Mouse (Mus musculus): ENCODE measurements around the gene Ikzf4. TPM values are rescaled to one million over a fixed set of nuclear protein-coding genes. Genes with fewer than 3 reads are reported as not detected.
"Not testable (repeated sequence)": the region's sequence is repeated elsewhere in the genome, so short reads cannot be mapped to it uniquely, and the experiment has no call there.

Ikzf4 gene
- polyA plus RNA-seq, 1 experiment from 2014 or later, result 3.5 TPM

- not testable (repeated sequence) for H3K4me1 ChIP-seq; H3K4me3 ChIP-seq; H3K27ac ChIP-seq (replicated peaks); H3K9me3 ChIP-seq; H3K36me3 ChIP-seq (replicated peaks); H3K27me3 ChIP-seq (replicated peaks; ENCODE audit: low read depth, poor library complexity, severe bottlenecking); DNase-seq (ENCODE audit: low spot score)
- 74% methylated on average over 7 of the region's 7 CpGs for WGBS
These were observed 29.9 kb downstream of the Ikzf4 start for GRCm38 (mm10) chr10:128615798-128616448.

DNA sequence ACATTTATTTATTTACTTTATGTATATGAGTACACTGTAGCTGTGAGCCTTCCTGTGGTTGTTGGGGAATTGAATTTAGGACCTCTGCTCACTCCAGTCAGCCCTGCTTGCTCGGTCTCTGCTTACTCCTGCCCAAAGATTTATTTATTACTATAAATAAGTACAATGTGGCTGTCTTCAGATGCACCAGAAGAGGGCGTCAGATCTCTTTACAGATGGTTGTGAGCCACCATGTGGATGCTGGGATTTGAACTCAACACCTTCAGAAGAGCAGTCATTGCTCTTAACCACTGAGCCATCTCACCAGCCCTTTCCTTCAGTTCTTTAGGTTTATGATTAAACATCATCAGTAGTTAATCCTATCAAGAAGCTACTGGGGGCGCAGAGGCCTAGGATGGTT is 30.9 kb downstream of the Ikzf4 start:
- Histone ChIP-seq H3K27ac (replicated peaks) (no peak overlapping the region), H3K36me3 (replicated peaks) (no peaks in the 10 kb centered on the region), H3K4me1 (0 out of 2 replicates have a peak, but pooled peaks cover 4% of the 10 kb centered on the region), H3K9me3 (no peaks in the 10 kb centered on the region), H3K27me3 (replicated peaks; ENCODE audit: low read depth, poor library complexity, severe bottlenecking) (0 out of 2 replicates have a peak, but pooled peaks cover 5% of the 10 kb centered on the region), H3K4me3 (no peak overlapping the region)
- DNase-seq (ENCODE audit: low spot score), result no peak
- WGBS, result 59% methylated on average over 3 of the region's 3 CpGs

GRCm38 (mm10) chr10:128613820-128614219 is 32.0 kb downstream of the Ikzf4 start:
- WGBS, result 75% methylated on average over 4 of the region's 4 CpGs
- H3K4me1 ChIP-seq; H3K27me3 ChIP-seq (replicated peaks; ENCODE audit: low read depth, poor library complexity, severe bottlenecking); H3K4me3 ChIP-seq; H3K36me3 ChIP-seq (replicated peaks); H3K27ac ChIP-seq (replicated peaks); DNase-seq (ENCODE audit: low spot score); H3K9me3 ChIP-seq: not testable (repeated sequence)

- H3K4me1 ChIP-seq, result 0 out of 2 replicates have a peak, but pooled peaks cover 4% of the 10 kb centered on the region
- H3K36me3 ChIP-seq (replicated peaks), result no peaks in the 10 kb centered on the region
- H3K27ac ChIP-seq (replicated peaks), result no peak overlapping the region
- H3K27me3 ChIP-seq (replicated peaks; ENCODE audit: low read depth, poor library complexity, severe bottlenecking), result 0 out of 2 replicates have a peak, but pooled peaks cover 5% of the 10 kb centered on the region
- peak overlapping the region; percentile 33 for H3K4me3 ChIP-seq
- 36% methylated on average over 6 of the region's 6 CpGs for WGBS
- no peak for DNase-seq (ENCODE audit: low spot score)
- H3K9me3 ChIP-seq, result no peaks in the 10 kb centered on the region
These were observed 32.7 kb downstream of the Ikzf4 start for GRCm38 (mm10) chr10:128613154-128613440.

GRCm38 (mm10) chr10:128612433-128613153 is 33.2 kb downstream of the Ikzf4 start:
- no peaks in the 10 kb centered on the region for H3K36me3 ChIP-seq (replicated peaks)
- H3K27me3 ChIP-seq (replicated peaks; ENCODE audit: low read depth, poor library complexity, severe bottlenecking), result 0 out of 2 replicates have a peak, but pooled peaks cover 5% of the 10 kb centered on the region
- H3K4me3 ChIP-seq, result peak overlapping the region; percentile 33
- no peak overlapping the region for H3K27ac ChIP-seq (replicated peaks)
- no peaks in the 10 kb centered on the region for H3K9me3 ChIP-seq
- DNase-seq (ENCODE audit: low spot score), result peak; percentile 79
- 14% methylated on average over 16 of the region's 16 CpGs for WGBS
- 0 out of 2 replicates have a peak, but pooled peaks cover 4% of the 10 kb centered on the region for H3K4me1 ChIP-seq

DNA sequence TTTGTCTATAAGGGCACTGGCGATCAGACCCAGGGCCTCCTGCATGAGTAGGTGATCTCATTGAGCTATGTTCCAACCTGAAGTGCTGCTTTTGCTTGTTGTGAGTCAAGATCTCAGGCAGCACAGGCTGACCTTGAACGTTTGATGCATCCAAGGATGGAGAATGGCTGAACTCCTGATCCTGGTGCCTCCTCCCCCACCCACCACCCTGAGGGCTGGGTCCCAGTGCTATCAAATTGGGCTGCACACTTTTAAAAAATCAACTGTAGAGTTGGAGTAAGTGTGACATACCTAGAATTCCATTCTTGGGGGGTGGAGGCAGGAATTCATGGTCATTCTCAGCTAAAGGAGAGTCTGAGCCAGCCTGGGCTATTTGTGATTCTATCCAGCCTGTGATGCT is 39.3 kb downstream of the Ikzf4 start:
- H3K4me1 ChIP-seq, result peaks cover 6% of the 10 kb centered on the region; the same call in 1 of the 2 replicates
- DNase-seq (ENCODE audit: low spot score), result no peak
- no peak overlapping the region for H3K4me3 ChIP-seq
- H3K27me3 ChIP-seq (replicated peaks; ENCODE audit: low read depth, poor library complexity, severe bottlenecking), result no peaks in the 10 kb centered on the region
- WGBS, result 45% methylated on average over 2 of the region's 2 CpGs
- H3K9me3 ChIP-seq, result no peaks in the 10 kb centered on the region
- no peaks in the 10 kb centered on the region for H3K36me3 ChIP-seq (replicated peaks)
- no peak overlapping the region for H3K27ac ChIP-seq (replicated peaks)

DNA sequence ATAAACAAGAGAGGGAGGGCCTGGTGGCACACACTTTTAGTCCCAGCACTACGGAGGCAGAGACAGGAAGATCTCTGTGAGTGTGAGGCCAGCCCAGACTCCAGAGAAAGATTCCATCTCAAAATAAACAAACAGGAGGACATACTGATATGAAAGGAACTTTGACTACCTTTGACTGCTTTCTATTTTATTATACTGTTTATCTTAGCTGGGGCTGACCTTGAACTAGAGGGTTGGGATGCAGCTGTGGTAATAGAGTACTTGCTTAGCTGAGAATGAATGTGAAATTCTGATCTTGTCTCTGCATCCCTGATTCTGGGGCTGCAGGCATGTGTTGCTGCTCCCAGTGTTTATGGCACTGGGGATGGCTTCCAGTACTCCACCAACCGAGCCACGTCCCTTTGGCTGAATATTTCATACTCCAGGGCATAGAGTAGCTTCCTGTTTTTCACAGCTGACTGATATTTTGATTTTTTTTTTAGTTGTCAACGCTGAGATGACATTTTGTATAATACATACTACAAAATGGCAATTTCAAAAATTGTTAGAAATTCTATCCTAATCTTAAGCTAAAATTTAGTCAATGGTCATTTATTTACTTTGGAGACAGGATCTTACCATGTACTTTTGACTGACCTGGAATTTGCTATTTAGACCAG is 43.2 kb downstream of the Ikzf4 start:
- Histone ChIP-seq H3K36me3 (replicated peaks) (no peaks in the 10 kb centered on the region), H3K27ac (replicated peaks) (no peak overlapping the region), H3K4me3 (no peak overlapping the region), H3K27me3 (replicated peaks; ENCODE audit: low read depth, poor library complexity, severe bottlenecking) (no peaks in the 10 kb centered on the region), H3K4me1 (peaks cover 6% of the 10 kb centered on the region; the same call in 1 of the 2 replicates), H3K9me3 (no peaks in the 10 kb centered on the region)
- no peak for DNase-seq (ENCODE audit: low spot score)
- WGBS, result 85% methylated on average over 4 of the region's 4 CpGs

DNA sequence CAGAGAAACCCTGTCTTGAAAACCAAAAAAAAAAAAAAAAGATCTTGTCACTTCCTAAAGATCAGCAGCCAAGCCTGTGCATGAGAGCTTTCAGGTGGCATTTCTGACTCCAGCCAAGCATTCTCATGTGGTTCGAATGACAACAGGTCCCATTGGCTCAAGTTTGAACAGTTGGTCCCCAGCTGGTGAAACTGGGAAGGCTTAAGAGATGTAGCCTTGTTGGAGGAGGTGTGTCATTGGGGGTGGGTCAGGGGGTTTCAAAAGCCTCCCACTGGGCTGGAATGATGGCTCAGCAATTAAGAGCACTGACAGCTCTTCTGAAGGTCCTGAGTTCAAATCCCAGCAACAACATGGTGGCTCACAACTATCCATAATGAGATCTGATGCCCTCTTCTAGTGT is 44.3 kb downstream of the Ikzf4 start:
- Histone ChIP-seq H3K4me1 (peaks cover 6% of the 10 kb centered on the region; the same call in 1 of the 2 replicates), H3K36me3 (replicated peaks) (no peaks in the 10 kb centered on the region)
- 94% methylated on average over 1 of the region's 1 CpGs for WGBS

DNA sequence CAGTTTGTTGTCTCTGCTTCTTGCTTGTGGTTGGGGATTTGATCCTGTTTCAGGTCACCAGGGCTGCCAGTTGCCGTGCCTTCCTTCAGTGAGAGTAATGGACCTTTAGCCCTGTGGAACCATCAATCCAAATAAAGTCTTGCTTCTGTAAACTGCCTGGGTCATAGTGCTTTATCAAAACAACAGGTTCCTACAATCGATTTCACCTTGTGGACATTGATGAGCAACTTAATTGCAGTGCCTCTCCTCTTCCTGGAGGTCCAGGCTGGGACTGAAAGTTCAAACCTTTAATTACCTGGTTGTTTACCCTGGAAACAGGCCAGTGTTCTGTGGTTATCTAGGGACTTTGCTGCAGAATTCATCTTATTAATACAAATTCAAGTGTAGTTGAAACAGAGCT is 47.3 kb downstream of the Ikzf4 start:
- no peaks in the 10 kb centered on the region for H3K27me3 ChIP-seq (replicated peaks; ENCODE audit: low read depth, poor library complexity, severe bottlenecking)
- H3K36me3 ChIP-seq (replicated peaks), result no peaks in the 10 kb centered on the region
- 71% methylated on average over 2 of the region's 2 CpGs for WGBS
- no peak overlapping the region for H3K4me3 ChIP-seq
- no peaks in the 10 kb centered on the region for H3K4me1 ChIP-seq
- DNase-seq (ENCODE audit: low spot score), result no peak
- H3K9me3 ChIP-seq, result no peaks in the 10 kb centered on the region
- H3K27ac ChIP-seq (replicated peaks), result no peak overlapping the region

More for the DNA sequence above, 44.3 kb downstream of the Ikzf4 start:
- Histone ChIP-seq H3K4me3 (no peak overlapping the region), H3K27ac (replicated peaks) (no peak overlapping the region), H3K9me3 (no peaks in the 10 kb centered on the region), H3K27me3 (replicated peaks; ENCODE audit: low read depth, poor library complexity, severe bottlenecking) (no peaks in the 10 kb centered on the region)
- no peak for DNase-seq (ENCODE audit: low spot score)

DNA sequence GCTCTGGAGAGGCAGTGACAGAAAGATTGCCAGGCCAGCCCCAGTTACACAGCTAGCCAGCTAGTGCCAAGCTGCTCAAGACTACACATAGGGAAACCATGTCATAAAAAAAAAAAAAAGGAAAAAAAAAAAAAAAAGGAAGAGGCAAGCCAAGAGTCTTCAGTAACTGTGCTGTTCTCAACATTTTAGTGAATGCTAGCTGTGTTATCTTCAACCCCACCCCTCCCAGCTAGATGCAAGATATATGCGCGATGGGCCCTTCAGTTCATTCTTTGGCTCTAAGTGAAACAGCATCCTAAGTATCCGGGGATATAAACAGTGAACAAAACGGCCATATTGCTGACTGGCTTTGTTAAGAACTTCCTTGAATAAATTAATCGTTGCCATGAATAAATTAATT is 53.0 kb downstream of the Ikzf4 start:
- no peak overlapping the region for H3K4me3 ChIP-seq
- no peaks in the 10 kb centered on the region for H3K36me3 ChIP-seq (replicated peaks)
- no peak overlapping the region for H3K27ac ChIP-seq (replicated peaks)
- peaks cover 25% of the 10 kb centered on the region for H3K27me3 ChIP-seq (replicated peaks; ENCODE audit: low read depth, poor library complexity, severe bottlenecking)
- peaks cover 24% of the 10 kb centered on the region for H3K4me1 ChIP-seq
- WGBS, result 82% methylated on average over 5 of the region's 5 CpGs
- no peak for DNase-seq (ENCODE audit: low spot score)
- no peaks in the 10 kb centered on the region for H3K9me3 ChIP-seq

DNA sequence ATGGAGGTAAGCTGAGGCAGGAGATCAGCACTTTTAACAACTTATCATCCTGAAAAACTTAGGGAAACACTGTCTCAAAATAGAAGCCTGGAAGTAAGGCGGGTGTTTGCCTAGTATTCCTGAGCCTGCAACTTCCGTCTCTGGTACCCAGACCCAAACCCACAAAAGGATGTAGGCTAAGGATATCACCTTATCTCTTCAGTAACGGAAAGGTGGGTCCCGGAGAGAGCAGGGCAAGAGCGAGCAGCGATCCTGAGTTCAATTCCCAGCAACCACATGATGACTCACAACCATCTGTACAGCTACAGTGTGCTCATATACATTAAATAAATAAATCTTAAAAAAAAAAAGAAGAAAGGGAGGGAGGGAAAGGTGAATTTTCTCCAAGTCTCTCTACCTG is 54.4 kb downstream of the Ikzf4 start:
- Histone ChIP-seq H3K4me1 (peaks cover 37% of the 10 kb centered on the region), H3K27me3 (replicated peaks; ENCODE audit: low read depth, poor library complexity, severe bottlenecking) (peaks cover 39% of the 10 kb centered on the region), H3K4me3 (no peak overlapping the region), H3K36me3 (replicated peaks) (no peaks in the 10 kb centered on the region), H3K27ac (replicated peaks) (no peak overlapping the region), H3K9me3 (no peaks in the 10 kb centered on the region)
- WGBS, result 89% methylated on average over 6 of the region's 6 CpGs
- no peak for DNase-seq (ENCODE audit: low spot score)

DNA sequence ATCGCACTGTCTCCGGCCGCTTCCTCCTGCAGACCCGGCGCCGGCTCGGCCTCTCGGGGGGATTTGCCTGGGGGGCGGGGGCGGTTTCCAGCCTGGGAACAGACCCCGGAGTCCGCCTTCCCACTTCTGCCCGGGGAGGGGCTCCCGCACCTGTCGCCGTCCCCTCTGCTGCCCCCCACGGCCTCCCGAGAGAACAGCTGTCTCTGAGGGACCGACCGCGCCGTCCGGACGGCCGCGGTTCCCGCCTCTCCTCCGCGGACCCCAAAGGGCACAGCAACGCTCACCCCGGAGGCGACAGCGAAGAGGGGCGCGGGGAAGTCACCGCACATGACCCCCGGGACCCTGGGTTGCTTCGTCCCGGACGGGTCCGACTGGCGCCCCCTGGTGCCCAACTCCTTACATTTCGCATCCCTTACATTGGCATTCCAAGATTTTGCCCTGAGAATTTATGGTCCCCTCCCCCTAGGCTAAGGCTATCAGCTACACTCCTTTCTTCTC is 55.5 kb downstream of the Ikzf4 start:
- under 1% methylated on average over 43 of the region's 43 CpGs for WGBS
- H3K36me3 ChIP-seq (replicated peaks), result no peaks in the 10 kb centered on the region
- H3K27me3 ChIP-seq (replicated peaks; ENCODE audit: low read depth, poor library complexity, severe bottlenecking), result peaks cover 51% of the 10 kb centered on the region
- no peaks in the 10 kb centered on the region for H3K9me3 ChIP-seq
- H3K4me1 ChIP-seq, result peaks cover 42% of the 10 kb centered on the region
- DNase-seq (ENCODE audit: low spot score), result peak; percentile 85
- peak overlapping the region; percentile 71 for H3K4me3 ChIP-seq
- peak overlapping the region; percentile 78 for H3K27ac ChIP-seq (replicated peaks)

Data from embryonic facial prominence, embryonic 10.5 days (tissue).